Mouse (Mus musculus): ENCODE results near the gene Amotl1. TPM values are rescaled to one million over a fixed set of nuclear protein-coding genes. Genes with fewer than 3 reads are reported as not detected.

Gene Amotl1
- polyA plus RNA-seq, 1 experiment from 2014 or later: 1.6 TPM

- TF ChIP-seq EP300 (IDR thresholded peaks at IDR 0.05; ENCODE audit: low read depth) (no peak), CTCF (IDR thresholded peaks at IDR 0.05; ENCODE audit: low read depth) (no peak)
- no peak overlapping the region for H3K4me2 ChIP-seq (ENCODE audit: low read depth, low read length)
- H3K27ac ChIP-seq (ENCODE audit: low read depth): no peak overlapping the region
- H3K36me3 ChIP-seq (replicated peaks; ENCODE audit: insufficient read depth, low read length): no peaks in the 10 kb centered on the region
- WGBS (ENCODE audit: insufficient replicate concordance): 68% methylated on average over 4 of the region's 4 CpGs
- H3K9ac ChIP-seq (replicated peaks): no peak overlapping the region
- DNase-seq (no peak), ATAC-seq (no peak)
- H3K4me1 ChIP-seq (ENCODE audit: insufficient read depth): no peaks in the 10 kb centered on the region
- no peaks in the 10 kb centered on the region for H3K9me3 ChIP-seq (ENCODE audit: low read length)
- no peak overlapping the region for H3K4me3 ChIP-seq (ENCODE audit: low read depth, low read length)
- no peaks in the 10 kb centered on the region for H3K27me3 ChIP-seq (ENCODE audit: insufficient read depth, low read length)
Observed at GRCm38 (mm10) chr9:14603475-14603874, 41.4 kb downstream of the Amotl1 start.

- H3K27ac ChIP-seq (ENCODE audit: low read depth): no peak overlapping the region
Observed at GRCm38 (mm10) chr9:14599799-14600198, 45.1 kb downstream of the Amotl1 start.

GRCm38 (mm10) chr9:14598157-14598556 lies 46.7 kb downstream of the Amotl1 start:
- TF ChIP-seq EP300 (IDR thresholded peaks at IDR 0.05; ENCODE audit: low read depth): no peak
- no peak for TF ChIP-seq CTCF (IDR thresholded peaks at IDR 0.05; ENCODE audit: low read depth)
- no peak for DNase-seq
- Histone ChIP-seq H3K9me3 (ENCODE audit: low read length) (no peaks in the 10 kb centered on the region), H3K27ac (ENCODE audit: low read depth) (no peak overlapping the region), H3K9ac (replicated peaks) (no peak overlapping the region), H3K27me3 (ENCODE audit: insufficient read depth, low read length) (no peaks in the 10 kb centered on the region), H3K4me3 (ENCODE audit: low read depth, low read length) (no peak overlapping the region), H3K4me2 (ENCODE audit: low read depth, low read length) (no peak overlapping the region), H3K36me3 (replicated peaks; ENCODE audit: insufficient read depth, low read length) (peaks cover 4% of the 10 kb centered on the region; the same call in 1 of the 2 replicates), H3K4me1 (ENCODE audit: insufficient read depth) (no peaks in the 10 kb centered on the region)
- WGBS (ENCODE audit: insufficient replicate concordance): 78% methylated on average over 2 of the region's 2 CpGs
- ATAC-seq: no peak

More at GRCm38 (mm10) chr9:14599799-14600198, 45.1 kb downstream of the Amotl1 start:
- 78% methylated on average over 5 of the region's 5 CpGs for WGBS (ENCODE audit: insufficient replicate concordance)
- Histone ChIP-seq H3K36me3 (replicated peaks; ENCODE audit: insufficient read depth, low read length) (no peaks in the 10 kb centered on the region), H3K9me3 (ENCODE audit: low read length) (no peaks in the 10 kb centered on the region), H3K9ac (replicated peaks) (no peak overlapping the region), H3K4me3 (ENCODE audit: low read depth, low read length) (no peak overlapping the region), H3K4me2 (ENCODE audit: low read depth, low read length) (no peak overlapping the region), H3K4me1 (ENCODE audit: insufficient read depth) (no peaks in the 10 kb centered on the region), H3K27me3 (ENCODE audit: insufficient read depth, low read length) (no peaks in the 10 kb centered on the region)
- TF ChIP-seq EP300 (IDR thresholded peaks at IDR 0.05; ENCODE audit: low read depth) (no peak), CTCF (IDR thresholded peaks at IDR 0.05; ENCODE audit: low read depth) (no peak)
- no peak for DNase-seq
- no peak for ATAC-seq

GRCm38 (mm10) chr9:14597429-14597828 lies 47.4 kb downstream of the Amotl1 start:
- Histone ChIP-seq H3K27me3 (ENCODE audit: insufficient read depth, low read length) (no peaks in the 10 kb centered on the region), H3K4me2 (ENCODE audit: low read depth, low read length) (no peak overlapping the region), H3K4me1 (ENCODE audit: insufficient read depth) (no peaks in the 10 kb centered on the region), H3K9me3 (ENCODE audit: low read length) (no peaks in the 10 kb centered on the region), H3K9ac (replicated peaks) (no peak overlapping the region), H3K36me3 (replicated peaks; ENCODE audit: insufficient read depth, low read length) (peaks cover 4% of the 10 kb centered on the region; the same call in 1 of the 2 replicates), H3K27ac (ENCODE audit: low read depth) (no peak overlapping the region), H3K4me3 (ENCODE audit: low read depth, low read length) (no peak overlapping the region)
- TF ChIP-seq CTCF (IDR thresholded peaks at IDR 0.05; ENCODE audit: low read depth) (no peak), EP300 (IDR thresholded peaks at IDR 0.05; ENCODE audit: low read depth) (no peak)
- WGBS (ENCODE audit: insufficient replicate concordance): 72% methylated on average over 3 of the region's 3 CpGs
- ATAC-seq: no peak
- DNase-seq: no peak

GRCm38 (mm10) chr9:14596858-14597257 lies 48.0 kb downstream of the Amotl1 start:
- no peak overlapping the region for H3K9ac ChIP-seq (replicated peaks)
- WGBS (ENCODE audit: insufficient replicate concordance): 73% methylated on average over 7 of the region's 7 CpGs
- peaks cover 4% of the 10 kb centered on the region; the same call in 1 of the 2 replicates for H3K36me3 ChIP-seq (replicated peaks; ENCODE audit: insufficient read depth, low read length)
- H3K9me3 ChIP-seq (ENCODE audit: low read length): no peaks in the 10 kb centered on the region
- no peak overlapping the region for H3K4me2 ChIP-seq (ENCODE audit: low read depth, low read length)
- H3K4me3 ChIP-seq (ENCODE audit: low read depth, low read length): no peak overlapping the region
- H3K4me1 ChIP-seq (ENCODE audit: insufficient read depth): no peaks in the 10 kb centered on the region
- ATAC-seq (no peak), DNase-seq (no peak)
- no peak overlapping the region for H3K27ac ChIP-seq (ENCODE audit: low read depth)
- H3K27me3 ChIP-seq (ENCODE audit: insufficient read depth, low read length): no peaks in the 10 kb centered on the region
- TF ChIP-seq CTCF (IDR thresholded peaks at IDR 0.05; ENCODE audit: low read depth) (no peak), EP300 (IDR thresholded peaks at IDR 0.05; ENCODE audit: low read depth) (no peak)

GRCm38 (mm10) chr9:14596427-14596826 lies 48.4 kb downstream of the Amotl1 start:
- H3K4me2 ChIP-seq (ENCODE audit: low read depth, low read length): no peak overlapping the region
- DNase-seq: no peak
- no peak overlapping the region for H3K4me3 ChIP-seq (ENCODE audit: low read depth, low read length)
- H3K27me3 ChIP-seq (ENCODE audit: insufficient read depth, low read length): no peaks in the 10 kb centered on the region
- no peaks in the 10 kb centered on the region for H3K9me3 ChIP-seq (ENCODE audit: low read length)
- WGBS (ENCODE audit: insufficient replicate concordance): 81% methylated on average over 5 of the region's 5 CpGs
- H3K9ac ChIP-seq (replicated peaks): no peak overlapping the region
- no peaks in the 10 kb centered on the region for H3K4me1 ChIP-seq (ENCODE audit: insufficient read depth)
- no peak overlapping the region for H3K27ac ChIP-seq (ENCODE audit: low read depth)
- TF ChIP-seq CTCF (IDR thresholded peaks at IDR 0.05; ENCODE audit: low read depth) (no peak), EP300 (IDR thresholded peaks at IDR 0.05; ENCODE audit: low read depth) (no peak)
- H3K36me3 ChIP-seq (replicated peaks; ENCODE audit: insufficient read depth, low read length): peaks cover 4% of the 10 kb centered on the region; the same call in 1 of the 2 replicates
- no peak for ATAC-seq

GRCm38 (mm10) chr9:14595893-14596292 lies 49.0 kb downstream of the Amotl1 start:
- peaks cover 4% of the 10 kb centered on the region; the same call in 1 of the 2 replicates for H3K36me3 ChIP-seq (replicated peaks; ENCODE audit: insufficient read depth, low read length)
- DNase-seq (no peak), ATAC-seq (no peak)
- H3K4me1 ChIP-seq (ENCODE audit: insufficient read depth): no peaks in the 10 kb centered on the region
- H3K9ac ChIP-seq (replicated peaks): no peak overlapping the region
- no peak overlapping the region for H3K4me3 ChIP-seq (ENCODE audit: low read depth, low read length)
- TF ChIP-seq CTCF (IDR thresholded peaks at IDR 0.05; ENCODE audit: low read depth) (no peak), EP300 (IDR thresholded peaks at IDR 0.05; ENCODE audit: low read depth) (no peak)
- H3K4me2 ChIP-seq (ENCODE audit: low read depth, low read length): no peak overlapping the region
- no peak overlapping the region for H3K27ac ChIP-seq (ENCODE audit: low read depth)
- WGBS (ENCODE audit: insufficient replicate concordance): 77% methylated on average over 3 of the region's 3 CpGs
- H3K27me3 ChIP-seq (ENCODE audit: insufficient read depth, low read length): no peaks in the 10 kb centered on the region
- H3K9me3 ChIP-seq (ENCODE audit: low read length): no peaks in the 10 kb centered on the region

Data from liver, postnatal 0 days (tissue).